Mouse (Mus musculus): ENCODE results near the gene Med13. TPM values are rescaled to one million over a fixed set of nuclear protein-coding genes. Genes with fewer than 3 reads are reported as not detected.

Gene Med13
- polyA plus RNA-seq, 3 experiments from 2014 or later: 11.0 to 16.1 (median 14.2) TPM

- ATAC-seq: peak; percentile 50
These were observed 65.7 kb downstream of the Med13 start for GRCm38 (mm10) chr11:86291714-86292113.

- ATAC-seq: no peak
These were observed 71.7 kb downstream of the Med13 start for GRCm38 (mm10) chr11:86285729-86286128.

DNA sequence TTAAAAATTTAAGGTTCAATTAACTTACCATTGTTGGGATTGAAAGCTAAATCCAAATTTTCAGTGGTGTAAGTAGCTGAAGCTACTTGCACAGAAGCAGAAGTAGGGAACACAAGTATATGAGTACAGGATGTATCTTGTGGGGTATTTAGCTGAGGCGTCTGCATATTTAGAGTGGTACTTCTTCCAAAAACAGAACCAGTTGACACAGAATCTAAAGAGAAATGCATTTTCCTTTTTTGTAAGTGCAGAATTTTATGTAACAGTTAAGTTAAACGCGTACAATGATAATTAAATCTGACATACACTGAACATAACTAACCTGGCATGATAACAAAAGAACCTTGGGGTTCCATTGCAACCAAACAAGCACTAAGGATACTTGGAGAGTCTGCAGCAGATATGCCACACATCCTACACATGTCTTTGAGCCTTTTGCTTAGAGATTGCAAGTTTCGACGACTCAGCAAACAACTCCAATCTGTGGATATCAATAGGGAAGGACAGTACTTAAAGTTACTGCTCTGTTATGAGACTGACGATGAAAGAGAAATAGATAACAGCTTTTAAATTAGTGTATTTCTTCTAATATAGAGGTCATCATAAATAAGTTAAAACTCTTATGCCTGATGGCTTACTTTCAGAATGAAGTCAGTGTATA, 78.8 kb downstream of the Med13 start:
- ATAC-seq: no peak

DNA sequence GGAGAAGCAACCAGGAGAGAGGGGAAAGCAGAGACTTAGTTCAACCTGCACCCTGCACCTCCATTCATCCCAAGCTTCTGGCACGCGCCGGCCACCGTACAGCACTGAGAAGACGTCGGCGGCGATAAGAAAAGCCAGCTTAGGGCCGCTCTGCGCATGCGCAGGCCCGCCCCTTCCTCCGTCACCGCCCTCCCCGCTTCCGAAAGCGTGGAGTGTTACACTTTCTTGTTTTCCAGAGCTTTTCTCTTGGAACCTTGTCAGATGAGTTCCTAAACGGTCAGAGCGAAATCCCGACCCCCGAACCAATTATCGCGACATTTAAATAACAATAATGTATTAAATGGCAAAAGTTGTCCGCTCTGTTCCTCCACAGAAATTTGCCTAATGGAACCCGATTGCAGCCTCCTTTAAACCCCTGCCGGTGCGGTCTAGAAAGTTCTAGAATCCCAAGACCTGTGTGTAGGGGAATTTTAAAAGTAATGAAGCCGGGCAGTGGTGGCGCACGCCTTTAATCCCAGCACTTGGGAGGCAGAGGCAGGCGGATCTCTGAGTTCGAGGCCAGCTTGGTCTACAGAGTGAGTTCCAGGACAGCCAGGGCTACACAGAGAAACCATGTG, 99.8 kb downstream of the Med13 start, which contains the start of gene Ints2:
Ints2 (minus strand) TSS at position 116 of the 617 bp plus-strand sequence.
- ATAC-seq: peak; percentile 72

- ATAC-seq: peak; percentile 36
These were observed 100.3 kb downstream of the Med13 start for GRCm38 (mm10) chr11:86257054-86257453.

DNA sequence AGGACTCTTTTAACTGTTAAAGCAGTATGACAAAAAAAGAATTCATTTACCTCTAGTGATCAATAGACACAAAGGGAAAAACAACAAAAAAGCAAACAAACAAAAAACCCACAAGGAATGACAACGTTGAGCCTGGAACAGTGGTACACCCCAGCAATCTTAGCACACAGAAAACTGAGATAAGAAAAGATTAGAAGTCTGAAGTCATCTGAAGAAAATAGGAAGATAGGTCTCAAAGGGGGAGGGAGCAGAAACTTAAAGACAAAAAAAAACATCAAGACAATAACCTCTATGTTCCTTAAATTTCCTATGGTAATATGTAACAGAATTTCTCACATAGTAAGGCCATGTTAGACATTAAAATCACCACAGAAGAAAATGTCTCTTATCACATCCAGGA, 104.1 kb downstream of the Med13 start:
- no peak for ATAC-seq

GRCm38 (mm10) chr11:86232446-86232845, 125.0 kb downstream of the Med13 start:
- no peak for ATAC-seq

DNA sequence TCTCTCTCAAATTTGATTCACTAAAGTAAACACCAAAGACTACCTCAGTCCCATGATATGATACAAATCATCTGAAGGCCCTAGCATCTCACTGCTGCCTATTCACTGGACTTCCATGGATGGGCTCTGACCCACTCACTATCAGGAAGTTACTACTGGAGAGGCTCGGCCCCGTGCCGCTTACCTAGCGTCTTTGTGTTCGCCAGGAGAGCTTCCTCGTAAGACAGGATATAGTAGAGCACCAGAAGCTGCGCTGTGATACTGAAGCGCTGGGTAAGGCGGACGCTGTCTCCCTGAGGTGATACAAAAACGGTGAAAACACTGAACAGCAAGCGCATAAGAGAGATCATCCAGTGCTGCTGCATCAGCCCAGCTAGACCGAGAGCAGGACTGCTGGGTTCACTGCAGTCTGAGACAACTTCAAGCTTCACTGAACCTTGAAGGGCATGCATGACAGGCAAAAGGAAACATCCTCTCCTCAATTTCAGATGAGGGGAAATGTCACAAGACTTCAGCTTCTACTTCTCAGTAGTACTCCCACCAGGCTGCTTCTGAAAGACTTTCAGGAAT, 125.5 kb downstream of the Med13 start:
- no peak for ATAC-seq

DNA sequence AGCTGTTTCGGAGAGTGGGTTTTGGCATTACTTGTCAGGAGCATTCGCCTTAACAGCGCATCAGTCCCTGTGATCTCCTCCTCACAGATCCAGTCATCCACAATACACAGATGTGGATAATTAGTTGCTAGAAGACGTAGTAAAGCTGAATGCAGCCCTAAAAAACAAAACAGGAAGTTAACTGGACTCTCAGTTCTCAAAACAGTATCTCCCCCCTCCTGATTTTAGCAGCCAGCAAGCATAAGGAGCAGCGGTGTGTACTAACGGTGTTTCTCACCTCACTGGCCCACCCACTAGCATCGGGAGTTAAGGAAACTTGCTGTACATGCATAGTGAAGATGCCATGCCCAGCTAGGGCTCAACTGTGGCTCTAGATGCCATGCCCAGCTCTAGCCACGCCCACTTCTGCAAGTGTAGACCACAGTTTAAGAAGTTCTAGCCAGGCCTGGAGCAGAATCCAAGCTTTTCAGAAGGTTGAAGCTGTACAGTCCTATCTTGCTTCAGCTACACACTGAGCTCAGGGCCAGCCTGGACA, 130.7 kb downstream of the Med13 start:
- ATAC-seq: no peak

DNA sequence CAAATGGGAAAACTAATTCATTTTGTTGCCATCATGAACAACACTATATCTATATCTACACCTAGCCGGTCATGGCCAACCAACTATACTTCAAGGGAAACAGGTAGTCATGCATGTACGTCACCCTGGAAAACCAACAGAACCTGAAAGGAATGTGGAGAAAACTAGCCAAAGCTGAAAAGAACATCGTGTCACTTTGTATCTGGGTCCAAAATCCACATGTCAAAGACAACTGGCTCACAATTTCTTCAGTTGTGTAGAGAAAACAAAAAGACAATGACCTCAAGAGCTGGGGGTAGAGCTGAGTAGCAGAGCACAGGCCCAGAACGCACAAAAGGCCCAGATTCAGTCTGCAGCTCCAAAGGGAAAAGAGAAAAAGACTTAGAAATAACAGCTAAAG, 131.6 kb downstream of the Med13 start:
- no peak for ATAC-seq

Other genes with a start within 250 kb of the Med13 start
- 10 to 100 TPM in 1 of 3 experiments, 1 to 10 TPM in 2; 1.6 to 13.2 (median 2.2) TPM for gene Brip1, start 156.4 kb downstream of the Med13 start, polyA plus RNA-seq (2017; shearing (Covaris generic))
- gene Ints2, start 100.0 kb downstream of the Med13 start, polyA plus RNA-seq (2017; shearing (Covaris generic)): 10 to 100 TPM; 19.0 to 20.3 (median 19.3) TPM
- 10 to 100 TPM; 54.8 to 62.4 (median 55.9) TPM for gene Rnft1, start 127.1 kb upstream of the Med13 start, polyA plus RNA-seq (2017; shearing (Covaris generic))
- gene Rps6kb1, start 187.2 kb upstream of the Med13 start, polyA plus RNA-seq (2017; shearing (Covaris generic)): 10 to 100 TPM; 56.3 to 59.1 (median 57.3) TPM
- 1 to 10 TPM; 4.8 to 8.2 (median 5.6) TPM for gene Tubd1, start 187.4 kb upstream of the Med13 start, polyA plus RNA-seq (2017; shearing (Covaris generic))